Mouse (Mus musculus) MEL (cell line): ENCODE results near the gene Slc25a38. TPM values are rescaled to one million over a fixed set of nuclear protein-coding genes. Genes with fewer than 3 reads are reported as not detected.

Source experiments
- DNase-seq: peaks from one replicate; pipeline ENCODE4 v3.0.0; 2011; ENCODE audit warnings: low read depth, low spot score
- H3K27ac ChIP-seq: 2 replicates; pipeline ENCODE4 v1.5.1; 2012; ENCODE audit warnings: low read depth, mild to moderate bottlenecking, control low read depth, low read length, moderate library complexity; ENCODE audit not compliant: control insufficient read depth
- H3K27me3 ChIP-seq, 2 experiments: fragments of 150-350 bp in 1 of 2; sonication (generic) in 1 of 2; 2 replicates each; pipeline ENCODE4 v1.6.1; 2012; ENCODE audit warnings: low read length in 2 of 2, mild to moderate bottlenecking in 2 of 2, improper control_type of control experiment in 1 of 2, moderate library complexity in 1 of 2; ENCODE audit not compliant: insufficient read depth in 2 of 2, control insufficient read depth in 1 of 2
- H3K36me3 ChIP-seq, 2 experiments: 2 replicates each; pipeline ENCODE4 v1.6.1; 2012 to 2014; ENCODE audit warnings: low read length in 2 of 2, improper control_type of control experiment in 1 of 2, inconsistent platforms in 1 of 2, mild to moderate bottlenecking in 1 of 2; ENCODE audit not compliant: insufficient read depth in 2 of 2, control insufficient read depth in 1 of 2
- H3K4me1 ChIP-seq, 2 experiments: fragments of 150-350 bp in 1 of 2; sonication (generic) in 1 of 2; 2 replicates each; pipeline ENCODE4 v1.6.1; 2012; ENCODE audit warnings: low read length in 2 of 2, improper control_type of control experiment in 1 of 2, mild to moderate bottlenecking in 1 of 2; ENCODE audit not compliant: insufficient read depth in 2 of 2, control insufficient read depth in 1 of 2
- H3K4me3 ChIP-seq, 2 experiments: fragments of 150-350 bp in 1 of 2; sonication (generic) in 1 of 2; 2 replicates each; pipeline ENCODE4 v1.5.1; 2012; ENCODE audit warnings: low read depth in 2 of 2, low read length in 2 of 2, mild to moderate bottlenecking in 2 of 2, moderate library complexity in 2 of 2, control low read depth in 1 of 2, improper control_type of control experiment in 1 of 2; ENCODE audit not compliant: control insufficient read depth in 1 of 2, insufficient read depth in 1 of 2
- H3K79me2 ChIP-seq: 2 replicates; pipeline ENCODE4 v1.6.1; 2012; ENCODE audit warnings: mild to moderate bottlenecking, low read length, moderate library complexity; ENCODE audit not compliant: control insufficient read depth, poor library complexity, insufficient read depth
- H3K9ac ChIP-seq: 2 replicates; pipeline ENCODE4 v1.6.1; 2012; ENCODE audit warnings: low read depth, mild to moderate bottlenecking, control low read depth, low read length, moderate library complexity; ENCODE audit not compliant: control insufficient read depth, poor library complexity, severe bottlenecking
- H3K9me3 ChIP-seq: fragments of 150-350 bp; sonication (generic); replicated peaks from 2 replicates; pipeline ENCODE4 v1.6.1; 2012; ENCODE audit warnings: mild to moderate bottlenecking, low read length, improper control_type of control experiment, moderate library complexity; ENCODE audit not compliant: insufficient read depth
- BHLHE40 ChIP-seq: IDR thresholded peaks from 2 replicates; pipeline ENCODE4 v1.6.1; 2012; ENCODE audit warnings: low read depth, mild to moderate bottlenecking, inconsistent platforms, low read length, improper control_type of control experiment, borderline replicate concordance
- CHD1 ChIP-seq: IDR thresholded peaks from 2 replicates; pipeline ENCODE4 v1.6.1; 2012; ENCODE audit warnings: low read depth, mild to moderate bottlenecking, inconsistent platforms, low read length, improper control_type of control experiment
- CHD2 ChIP-seq: IDR thresholded peaks from 2 replicates; pipeline ENCODE4 v1.6.1; 2011; ENCODE audit warnings: low read length, improper control_type of control experiment
- ELF1 ChIP-seq: IDR thresholded peaks from 2 replicates; pipeline ENCODE4 v1.6.1; 2014; ENCODE audit warnings: low read depth, mild to moderate bottlenecking, inconsistent platforms, low read length, improper control_type of control experiment, moderate library complexity
- ETS1 ChIP-seq: IDR thresholded peaks from 2 replicates; pipeline ENCODE4 v1.6.1; 2012; ENCODE audit warnings: low read depth, mild to moderate bottlenecking, inconsistent platforms, low read length, improper control_type of control experiment, moderate library complexity
- GATA1 ChIP-seq: IDR thresholded peaks from 2 replicates; pipeline ENCODE4 v1.6.1; 2011; ENCODE audit warnings: low read depth, low read length, improper control_type of control experiment
- HCFC1 ChIP-seq: IDR thresholded peaks from 2 replicates; pipeline ENCODE4 v1.6.1; 2012; ENCODE audit warnings: low read depth, mild to moderate bottlenecking, inconsistent platforms, low read length, improper control_type of control experiment, moderate library complexity
- JUND ChIP-seq: IDR thresholded peaks from 2 replicates; pipeline ENCODE4 v1.6.1; 2011; ENCODE audit warnings: low read depth, mild to moderate bottlenecking, improper control_type of control experiment, low read length
- KAT2A ChIP-seq: conservative IDR thresholded peaks from 2 replicates; pipeline ENCODE4 v1.6.1; 2012; ENCODE audit warnings: low read depth, low read length, improper control_type of control experiment, inconsistent platforms
- MAFK ChIP-seq: IDR thresholded peaks from 2 replicates; pipeline ENCODE4 v1.6.1; 2011; ENCODE audit warnings: low read depth, mild to moderate bottlenecking, low read length, improper control_type of control experiment, borderline replicate concordance
- MAX ChIP-seq: IDR thresholded peaks from 2 replicates; pipeline ENCODE4 v1.6.1; 2011; ENCODE audit warnings: low read length, improper control_type of control experiment
- MAZ ChIP-seq: IDR thresholded peaks from 2 replicates; pipeline ENCODE4 v1.6.1; 2012; ENCODE audit warnings: low read depth, mild to moderate bottlenecking, inconsistent platforms, low read length, improper control_type of control experiment
- MEF2A ChIP-seq: IDR thresholded peaks from 2 replicates; pipeline ENCODE4 v1.6.1; 2014; ENCODE audit warnings: low read depth, mild to moderate bottlenecking, inconsistent platforms, low read length, improper control_type of control experiment; ENCODE audit not compliant: poor library complexity, insufficient replicate concordance, severe bottlenecking; ENCODE audit errors: extremely low read depth
- MXI1 ChIP-seq: IDR thresholded peaks from 2 replicates; pipeline ENCODE4 v1.6.1; 2011; ENCODE audit warnings: mild to moderate bottlenecking, low read depth, low read length, improper control_type of control experiment
- MYB ChIP-seq: IDR thresholded peaks from 2 replicates; pipeline ENCODE4 v1.6.1; 2011; ENCODE audit warnings: mild to moderate bottlenecking, low read depth, low read length, improper control_type of control experiment
- MYC ChIP-seq: IDR thresholded peaks from 2 replicates; pipeline ENCODE4 v1.6.1; 2011; ENCODE audit warnings: low read depth, mild to moderate bottlenecking, low read length, improper control_type of control experiment, moderate library complexity
- NELFE ChIP-seq: IDR thresholded peaks from 2 replicates; pipeline ENCODE4 v1.6.1; 2011; ENCODE audit warnings: low read depth, low read length, improper control_type of control experiment
- NRF1 ChIP-seq: IDR thresholded peaks from 2 replicates; pipeline ENCODE4 v1.6.1; 2014; ENCODE audit warnings: low read depth, mild to moderate bottlenecking, inconsistent platforms, low read length, improper control_type of control experiment, moderate library complexity; ENCODE audit not compliant: poor library complexity, insufficient read depth, severe bottlenecking
- POLR2A ChIP-seq, 2 experiments: IDR thresholded peaks; 2 replicates each; pipeline ENCODE4 v1.6.1; 2011 to 2012; ENCODE audit warnings: low read length in 2 of 2, mild to moderate bottlenecking in 2 of 2, control low read depth in 1 of 2, improper control_type of control experiment in 1 of 2, low read depth in 1 of 2, moderate library complexity in 1 of 2; ENCODE audit not compliant: control insufficient read depth in 1 of 2, insufficient read depth in 1 of 2, poor library complexity in 1 of 2
- POLR2AphosphoS5 ChIP-seq: IDR thresholded peaks from 2 replicates; pipeline ENCODE4 v1.6.1; 2012; ENCODE audit warnings: low read depth, borderline replicate concordance, mild to moderate bottlenecking, inconsistent platforms, low read length, moderate library complexity, mixed read lengths
- RAD21 ChIP-seq: IDR thresholded peaks from 2 replicates; pipeline ENCODE4 v1.6.1; 2011; ENCODE audit warnings: mild to moderate bottlenecking, low read depth, low read length, improper control_type of control experiment
- TAL1 ChIP-seq: IDR thresholded peaks from 2 replicates; pipeline ENCODE4 v1.6.1; 2012; ENCODE audit warnings: mild to moderate bottlenecking, inconsistent platforms, low read length, moderate library complexity, mixed read lengths
- TBP ChIP-seq: IDR thresholded peaks from 2 replicates; pipeline ENCODE4 v1.8.0; 2011; ENCODE audit warnings: low read depth, low read length, improper control_type of control experiment
- TCF12 ChIP-seq: IDR thresholded peaks from 2 replicates; pipeline ENCODE4 v1.6.1; 2014; ENCODE audit warnings: low read depth, mild to moderate bottlenecking, inconsistent platforms, low read length, improper control_type of control experiment, moderate library complexity
- UBTF ChIP-seq: IDR thresholded peaks from 2 replicates; pipeline ENCODE4 v1.6.1; 2012; ENCODE audit warnings: low read depth, mild to moderate bottlenecking, inconsistent platforms, low read length, improper control_type of control experiment, moderate library complexity, borderline replicate concordance; ENCODE audit not compliant: insufficient read depth
- ZKSCAN1 ChIP-seq: IDR thresholded peaks from 2 replicates; pipeline ENCODE4 v1.6.1; 2012; ENCODE audit warnings: low read depth, mild to moderate bottlenecking, inconsistent platforms, low read length, improper control_type of control experiment, moderate library complexity
- ZMIZ1 ChIP-seq: IDR thresholded peaks from 2 replicates; pipeline ENCODE4 v1.6.1; 2012; ENCODE audit warnings: low read depth, mild to moderate bottlenecking, inconsistent platforms, low read length, improper control_type of control experiment, moderate library complexity
- polyA plus RNA-seq, 2 experiments: library from polyadenylated mRNA; stranded (reverse) in 1 of 2; unstranded in 1 of 2; fragments of >175 nt in 1 of 2; fragments of >200 nt in 1 of 2; gene quantifications; 2 replicates each; pipeline versions ENCODE4 v1.2.1 to v1.2.4; 2012; ENCODE audit warnings: low replicate concordance in 2 of 2, low read depth in 1 of 2; ENCODE audit not compliant: insufficient read length in 2 of 2, insufficient read depth in 1 of 2, missing spikeins in 1 of 2
- total RNA-seq: library from RNA; depleted of rRNA; stranded (reverse); fragments of 300-350 nt; gene quantifications from 2 replicates; pipeline ENCODE4 v1.2.3, GENCODE M21; 2012

Gene Slc25a38
- total and polyA plus RNA-seq, 3 experiments = 81.3 to 87.6 TPM; not detected in 1

- H3K9me3 ChIP-seq = no peaks in the 10 kb centered on the region
- H3K4me1 ChIP-seq = no peaks in the 10 kb centered on the region
- no peaks in the 10 kb centered on the region for H3K79me2 ChIP-seq
- TF ChIP-seq POLR2A (IDR thresholded peaks at IDR 0.05; ENCODE audit: control insufficient read depth in 1 of 2, insufficient read depth in 1 of 2, low read depth in 1 of 2, low read length in 2 of 2, poor library complexity in 1 of 2) (no peak), HCFC1 (no peak), RAD21 (no peak), MYC (no peak), MAFK (no peak), ZMIZ1 (no peak), TAL1 (no peak), UBTF (no peak), TBP (no peak), NELFE (no peak), MXI1 (no peak), MAZ (no peak), MEF2A (no peak), MAX (no peak), MYB (no peak), POLR2AphosphoS5 (no peak), CHD1 (no peak), CHD2 (no peak), ZKSCAN1 (no peak)
- TF ChIP-seq, all 39 proteins: peak for 0
- no peak for DNase-seq
- Histone ChIP-seq H3K36me3 (no peaks in the 10 kb centered on the region), H3K27ac (no peak overlapping the region), H3K27me3 (no peaks in the 10 kb centered on the region; a peak in 1 of 4 replicates), H3K4me3 (no peak overlapping the region), H3K9ac (no peak overlapping the region)
Observed at GRCm38 (mm10) chr9:120068047-120068446, 42.1 kb upstream of the Slc25a38 start.

DNA sequence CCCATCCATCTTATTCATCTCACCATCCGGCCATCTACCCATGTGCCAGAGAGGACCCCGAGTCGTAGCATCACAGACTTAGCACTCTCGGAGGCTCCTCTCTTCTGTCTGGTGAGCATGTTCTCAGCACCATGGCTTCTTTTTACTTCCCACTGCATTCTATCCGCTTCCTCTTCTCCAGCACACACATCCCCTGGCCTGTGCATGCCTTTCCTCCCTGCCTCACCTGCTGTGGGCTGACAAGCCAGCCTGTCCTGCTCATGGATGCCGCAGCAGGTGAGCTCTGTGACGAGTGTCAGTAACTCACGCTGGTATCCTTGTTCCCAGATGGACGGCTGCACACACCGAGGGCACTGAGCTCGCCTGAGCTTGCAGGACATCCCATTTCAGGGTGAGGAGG is 40.4 kb upstream of the Slc25a38 start, which contains the start of gene Cx3cr1:
Cx3cr1 (minus strand) TSS at position 101 of the 400 bp plus-strand sequence.
- Histone ChIP-seq H3K4me1 (no peaks in the 10 kb centered on the region), H3K27ac (no peak within 1 kb of the TSS), H3K27me3 (no peaks in the 10 kb centered on the region), H3K4me3 (no peak within 1 kb of the TSS), H3K9me3 (no peaks in the 10 kb centered on the region), H3K36me3 (no peaks in the 10 kb centered on the region), H3K9ac (no peak within 1 kb of the TSS), H3K79me2 (no peaks in the 10 kb centered on the region)
- no peak for DNase-seq
- TF ChIP-seq POLR2A (IDR thresholded peaks at IDR 0.05; ENCODE audit: control insufficient read depth in 1 of 2, insufficient read depth in 1 of 2, low read depth in 1 of 2, low read length in 2 of 2, poor library complexity in 1 of 2) (no peak), CHD2 (no peak), UBTF (no peak), TAL1 (no peak), BHLHE40 (no peak), HCFC1 (no peak), ELF1 (no peak), TCF12 (no peak), ZKSCAN1 (no peak), MEF2A (no peak), JUND (no peak), RAD21 (no peak), GATA1 (no peak), POLR2AphosphoS5 (no peak), NRF1 (no peak), KAT2A (no peak), ETS1 (no peak), MAX (no peak), MXI1 (no peak), TBP (no peak)
